Mouse (Mus musculus): ENCODE measurements around the gene Skap1. TPM values are rescaled to one million over a fixed set of nuclear protein-coding genes. Genes with fewer than 3 reads are reported as not detected.

Gene Skap1
- total RNA-seq, 2 experiments from 2014 or later, result 1.3 to 1.9 TPM

DNA sequence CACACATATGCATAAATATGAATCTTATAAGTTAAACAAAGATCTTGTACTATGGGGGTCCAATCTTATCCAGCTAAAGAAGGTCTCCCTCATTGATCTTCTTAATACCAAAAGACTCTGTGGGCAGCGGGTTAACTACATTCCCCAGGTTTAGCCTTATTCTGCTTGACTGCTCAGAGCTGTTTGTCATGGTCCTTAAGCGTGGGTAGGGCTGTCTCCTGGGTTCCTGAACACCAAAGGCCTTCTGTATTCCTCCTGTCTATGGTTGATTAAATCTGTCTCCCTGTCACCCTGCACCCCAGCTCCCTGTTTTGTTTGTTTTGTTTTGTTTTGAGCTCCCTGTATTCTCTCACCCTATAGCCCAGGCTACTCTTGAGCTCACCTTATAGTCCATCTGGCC is 264.2 kb downstream of the Skap1 start:
- no peak for DNase-seq (ENCODE audit: low spot score in 2 of 2)
- intact Hi-C loops (cut with DNase I), result no loop called here

DNA sequence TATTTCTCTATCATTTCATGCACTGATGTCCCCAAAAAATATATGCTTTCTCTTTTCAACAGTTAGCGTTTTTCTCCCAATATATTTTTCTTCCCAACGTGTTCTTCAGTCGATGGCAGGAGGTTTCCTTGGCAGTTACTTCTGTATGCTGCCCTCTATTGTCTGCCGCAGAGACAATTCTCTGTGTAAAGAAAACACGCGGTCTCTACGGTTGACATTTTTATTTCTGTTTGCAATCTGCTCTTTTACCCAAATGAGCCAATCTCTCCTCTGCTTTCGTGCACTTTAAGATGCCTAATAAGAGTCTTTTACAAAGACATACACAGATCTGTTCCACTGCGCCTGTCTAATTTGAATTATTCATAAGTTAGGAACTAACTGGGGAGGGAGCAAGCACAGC is 265.1 kb downstream of the Skap1 start:
- DNase-seq (ENCODE audit: low spot score in 2 of 2), result no peak
- intact Hi-C loops (cut with DNase I), result no loop called here

DNA sequence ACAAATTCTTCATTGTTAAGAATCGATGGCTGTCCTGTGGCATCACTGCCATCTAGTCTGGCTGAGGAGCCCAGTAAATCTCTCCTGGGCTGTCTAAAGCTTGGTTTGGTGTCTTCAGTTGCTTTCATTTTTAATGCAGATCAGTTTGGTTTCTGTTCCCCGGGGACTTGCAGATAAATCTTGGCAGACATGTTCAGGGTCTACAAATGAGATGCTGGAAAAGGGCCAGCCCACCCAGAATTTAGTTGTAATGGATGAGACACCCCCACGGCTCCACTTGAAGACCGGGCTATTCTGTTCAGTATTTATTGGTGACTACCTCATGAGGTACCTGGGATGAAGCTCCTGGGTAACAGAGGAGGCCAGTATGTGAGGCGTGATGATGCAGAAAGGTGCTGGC is 265.9 kb downstream of the Skap1 start:
- intact Hi-C loops (cut with DNase I), result no loop called here

DNA sequence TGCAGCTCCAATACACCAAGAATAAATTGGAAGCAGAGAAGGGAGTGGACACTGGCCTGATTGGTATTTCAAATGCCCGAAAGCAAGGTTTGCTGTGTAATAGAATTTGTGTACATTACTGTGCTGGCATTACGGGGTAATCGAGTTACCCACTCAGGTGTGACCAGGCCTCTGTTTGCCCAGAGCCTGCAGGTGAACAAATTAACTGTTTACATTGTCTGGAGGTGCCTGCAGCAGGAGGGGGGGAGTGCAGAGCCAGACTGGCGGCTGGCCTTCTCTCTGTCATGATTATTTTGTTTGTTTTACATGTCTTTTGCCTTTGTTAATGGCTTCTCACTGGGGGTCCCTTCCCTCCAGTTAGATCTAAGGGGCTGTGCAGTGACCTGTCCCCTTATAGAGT is 268.3 kb downstream of the Skap1 start:
- intact Hi-C loops (cut with DNase I), result no loop called here
- DNase-seq (ENCODE audit: low spot score in 2 of 2), result no peak

More for the DNA sequence above, 265.9 kb downstream of the Skap1 start:
- no peak for DNase-seq (ENCODE audit: low spot score in 2 of 2)

DNA sequence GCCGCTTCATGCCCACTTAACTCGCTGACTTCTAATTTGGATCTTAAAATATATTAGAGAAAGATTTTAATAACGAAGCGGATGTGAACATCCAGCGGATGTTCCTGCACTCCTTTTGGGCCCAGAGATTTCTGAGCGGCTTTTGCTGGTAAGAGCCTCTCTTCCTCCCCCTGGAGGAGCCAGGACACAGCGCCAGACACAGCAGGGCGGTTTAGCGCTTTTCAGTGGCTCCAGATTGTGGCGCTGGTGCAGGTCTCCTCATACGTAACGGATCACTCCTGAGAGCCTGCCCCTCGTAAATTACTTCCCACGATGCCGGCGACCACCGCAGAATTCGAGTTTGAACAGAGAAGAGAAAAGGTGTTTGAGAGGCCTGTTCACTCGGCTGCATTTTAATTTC is 271.5 kb downstream of the Skap1 start:
- intact Hi-C loops (cut with DNase I), result loop anchor here (5.0 kb wide), 1 partner anchor 184 kb away; no protein-coding TSS in a partner anchor

GRCm38 (mm10) chr11:96736361-96736760 is 272.0 kb downstream of the Skap1 start:
- intact Hi-C loops (cut with DNase I), result loop anchor here (5.0 kb wide), 1 partner anchor 184 kb away; no protein-coding TSS in a partner anchor
- DNase-seq (ENCODE audit: low spot score in 2 of 2), result no peak

More for the DNA sequence above, 271.5 kb downstream of the Skap1 start:
- DNase-seq (ENCODE audit: low spot score in 2 of 2), result peak; percentile 43 to 72

GRCm38 (mm10) chr11:96737673-96738471 is 273.5 kb downstream of the Skap1 start:
- DNase-seq (ENCODE audit: low spot score in 2 of 2), result no peak
- intact Hi-C loops (cut with DNase I), result loop anchor here (5.0 kb wide), 1 partner anchor 186 kb away; no protein-coding TSS in a partner anchor

DNA sequence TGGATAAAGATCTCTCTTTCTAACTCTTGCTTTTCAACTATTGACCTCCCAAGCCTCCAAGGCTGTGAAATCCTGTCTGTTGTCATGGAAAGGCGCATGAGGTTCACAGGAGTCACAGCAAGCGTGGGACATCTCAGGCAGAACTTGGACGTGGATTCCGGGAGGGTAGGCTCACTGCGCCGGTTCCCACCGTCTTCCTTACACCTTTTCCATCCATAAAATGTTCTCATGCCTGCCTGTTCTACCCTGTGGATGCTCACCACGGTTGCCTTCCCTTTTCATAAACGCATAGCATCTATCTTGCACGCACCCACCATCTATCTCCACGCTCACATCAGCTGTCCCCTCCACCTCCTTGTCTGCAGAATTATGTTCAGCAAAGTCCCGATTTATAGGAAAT is 276.4 kb downstream of the Skap1 start:
- no peak for DNase-seq (ENCODE audit: low spot score in 2 of 2)
- intact Hi-C loops (cut with DNase I), result loop anchor here (5.0 to 10.0 kb wide), 3 partner anchors 463 to 726 kb away; partner anchors contain the start of gene Hoxb13

DNA sequence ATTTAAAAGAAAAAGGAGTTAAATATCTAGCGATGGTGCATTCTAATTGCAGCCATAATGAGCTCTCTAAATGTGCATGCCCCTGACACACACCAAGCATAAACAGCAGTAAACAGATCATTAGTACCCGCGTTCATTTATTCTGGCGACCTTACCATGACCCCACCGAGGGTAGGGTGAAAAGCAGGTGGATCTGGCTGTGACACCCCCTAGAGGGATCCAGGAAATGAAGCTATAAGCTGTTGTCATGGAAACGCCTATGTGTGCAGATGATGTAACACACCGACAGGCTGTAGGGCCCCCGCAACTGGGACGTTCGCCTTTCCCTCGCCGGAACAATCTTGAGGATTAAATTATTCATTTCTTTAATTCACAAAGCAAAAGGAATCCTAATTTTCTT is 277.6 kb downstream of the Skap1 start:
- peak; percentile 44 to 71 for DNase-seq (ENCODE audit: low spot score in 2 of 2)
- intact Hi-C loops (cut with DNase I), result loop anchor here (5.0 to 10.0 kb wide), 3 partner anchors 465 to 727 kb away; partner anchors contain the start of gene Hoxb13

- intact Hi-C loops (cut with DNase I), result loop anchor here (5.0 to 10.0 kb wide), 3 partner anchors 466 to 728 kb away; partner anchors contain the start of gene Hoxb13
- DNase-seq (ENCODE audit: low spot score in 2 of 2), result peak in 1 of 2 experiments; percentile 15
These were observed 278.6 kb downstream of the Skap1 start for GRCm38 (mm10) chr11:96743000-96743399.

DNA sequence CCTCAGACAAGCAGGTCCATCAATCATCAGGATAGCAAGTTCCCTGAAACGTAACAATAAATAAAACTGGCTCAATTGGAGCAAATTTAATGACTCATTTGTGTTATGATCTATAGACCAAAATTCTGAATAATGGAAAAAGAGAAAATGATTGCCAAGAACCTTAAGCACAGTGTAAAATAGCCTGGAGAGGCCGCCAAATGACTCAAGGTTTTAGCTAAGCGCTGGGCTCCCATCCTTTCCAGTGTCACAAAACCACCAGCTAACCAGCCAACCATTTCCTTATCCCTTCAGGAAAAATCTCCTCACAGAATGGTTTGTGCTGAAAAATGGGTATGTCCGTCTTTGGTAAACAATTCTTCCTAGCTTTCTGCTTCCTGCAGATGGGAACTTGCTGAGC is 279.5 kb downstream of the Skap1 start:
- no peak for DNase-seq (ENCODE audit: low spot score in 2 of 2)
- intact Hi-C loops (cut with DNase I), result loop anchor here (5.0 to 10.0 kb wide), 3 partner anchors 467 to 729 kb away; partner anchors contain the start of gene Hoxb13

GRCm38 (mm10) chr11:96746648-96747047 is 282.3 kb downstream of the Skap1 start:
- DNase-seq (ENCODE audit: low spot score in 2 of 2), result no peak
- intact Hi-C loops (cut with DNase I), result loop anchor here (10.0 kb wide), 2 partner anchors 552 to 732 kb away; partner anchors contain the start of gene Hoxb13

DNA sequence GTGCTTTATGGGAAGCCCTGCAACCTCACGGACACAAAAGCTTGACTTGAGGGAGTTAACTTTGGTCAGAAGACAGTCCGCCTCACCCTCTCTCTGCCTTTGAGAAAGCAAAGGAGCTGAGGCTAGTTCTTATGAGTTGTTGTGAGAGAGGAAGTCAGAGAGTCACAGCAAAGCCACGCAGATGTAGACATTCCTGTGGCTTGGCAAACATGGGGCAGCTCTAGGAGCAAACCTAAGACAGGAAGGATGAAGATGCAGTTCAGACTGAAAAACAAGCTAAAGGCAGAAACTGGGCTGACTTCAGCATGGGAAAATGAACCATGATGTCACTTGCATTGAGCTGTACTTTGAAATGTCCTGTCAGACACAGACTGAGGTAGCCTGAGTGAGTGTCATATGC is 283.2 kb downstream of the Skap1 start:
- intact Hi-C loops (cut with DNase I), result loop anchor here (10.0 kb wide), 2 partner anchors 553 to 733 kb away; partner anchors contain the start of gene Hoxb13
- DNase-seq (ENCODE audit: low spot score in 2 of 2), result no peak

DNA sequence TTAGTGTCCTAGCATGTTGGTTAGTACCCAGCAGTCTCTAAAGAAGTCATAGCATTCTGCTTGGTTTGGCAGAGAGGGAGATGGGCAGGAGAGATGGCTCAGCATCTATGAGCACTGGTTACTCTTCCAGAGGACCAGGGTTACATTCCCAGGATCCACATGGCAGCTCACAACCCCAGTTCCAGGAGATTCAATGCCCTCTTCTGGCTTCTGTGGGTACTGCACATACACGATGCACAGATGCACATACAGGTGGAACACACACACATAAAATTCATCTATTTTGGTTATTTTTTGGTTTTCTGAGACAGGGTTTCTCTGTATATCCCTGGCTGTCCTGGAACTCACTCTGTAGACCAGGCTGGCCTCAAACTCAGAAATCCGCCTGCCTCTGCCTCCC is 290.9 kb downstream of the Skap1 start:
- intact Hi-C loops (cut with DNase I), result no loop called here
- no peak for DNase-seq (ENCODE audit: low spot score in 2 of 2)

DNA sequence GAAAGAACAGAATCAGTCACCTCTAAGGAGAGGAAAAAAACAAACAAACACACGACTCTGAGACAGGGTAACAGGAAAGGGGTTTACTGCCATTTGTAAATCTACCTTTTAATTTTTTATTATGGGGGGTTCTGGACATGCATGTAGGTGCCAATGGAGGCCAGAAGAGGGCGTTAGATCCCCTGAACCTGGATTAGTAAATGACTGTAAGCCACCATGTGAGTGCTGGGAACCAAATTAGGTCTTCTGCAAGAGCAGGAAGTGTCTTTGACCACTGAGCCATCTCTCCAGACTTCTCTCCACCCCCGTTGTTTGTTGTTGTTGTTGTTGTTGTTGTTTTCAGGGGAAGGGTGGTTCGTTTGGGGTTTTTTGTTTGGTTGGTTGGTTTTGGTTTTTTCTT is 293.0 kb downstream of the Skap1 start:
- DNase-seq (ENCODE audit: low spot score in 2 of 2), result no peak
- intact Hi-C loops (cut with DNase I), result no loop called here

DNA sequence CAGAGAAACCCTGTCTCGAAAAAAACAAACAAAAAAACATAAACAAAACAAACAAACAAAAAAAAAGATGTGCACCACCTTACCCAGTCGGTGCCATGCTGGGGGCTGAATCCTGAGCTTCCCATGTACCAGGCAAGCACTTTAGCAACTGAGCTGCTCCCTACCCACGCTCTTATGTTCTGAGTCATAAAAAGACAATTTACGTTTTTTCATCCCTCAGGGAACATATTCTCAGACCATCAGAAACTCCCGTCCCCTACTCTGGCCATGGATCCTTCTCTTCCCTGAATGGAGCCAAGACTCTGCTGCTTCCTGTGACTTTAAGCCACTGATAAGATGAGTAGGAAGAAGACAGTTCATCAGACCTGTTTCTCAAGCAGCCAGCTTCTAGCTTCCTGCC is 294.0 kb downstream of the Skap1 start:
- DNase-seq (ENCODE audit: low spot score in 2 of 2), result peak in 1 of 2 experiments; percentile 43
- intact Hi-C loops (cut with DNase I), result no loop called here

DNA sequence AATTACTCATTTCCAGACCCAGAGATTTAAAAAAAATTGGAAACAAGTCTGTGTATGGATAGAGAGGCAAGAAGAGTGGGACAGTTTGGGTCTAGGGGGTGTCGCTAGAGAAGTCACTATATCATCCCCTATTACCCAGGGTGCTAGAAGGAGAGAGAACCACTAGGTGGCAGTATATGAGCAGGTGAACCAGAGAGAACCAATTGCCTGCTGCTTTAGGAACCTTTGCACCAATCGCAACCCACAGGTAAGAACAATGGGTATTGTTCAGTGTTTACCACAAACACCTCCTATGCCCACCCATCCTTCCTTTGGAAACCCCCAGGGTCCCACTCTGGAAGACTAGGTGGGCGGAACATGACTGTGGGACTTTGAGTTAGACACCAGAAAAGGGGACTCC is 295.6 kb downstream of the Skap1 start:
- intact Hi-C loops (cut with DNase I), result loop anchor here (2.0 kb wide), 1 partner anchor 101 kb away; no protein-coding TSS in a partner anchor
- DNase-seq (ENCODE audit: low spot score in 2 of 2), result peak in 1 of 2 experiments; percentile 78

DNA sequence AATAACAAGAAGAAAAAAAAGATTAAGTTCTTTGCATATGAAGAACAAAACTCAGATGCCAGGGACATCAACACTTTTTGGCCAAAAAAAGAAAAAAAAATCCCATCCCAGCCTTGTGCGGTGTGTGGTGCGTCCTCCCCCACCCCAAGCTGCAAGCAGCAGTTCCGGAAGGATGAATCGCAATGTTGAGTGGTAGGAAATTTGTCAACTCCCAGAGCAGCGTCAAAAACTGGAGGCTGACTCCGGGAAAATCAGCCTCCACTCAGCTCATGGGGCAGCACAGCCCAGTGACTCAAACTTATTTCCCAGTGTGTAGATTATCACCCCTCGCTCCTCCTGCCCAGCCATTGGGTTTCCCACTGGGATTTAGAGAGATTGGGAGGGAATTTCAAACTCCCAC is 297.6 kb downstream of the Skap1 start:
- DNase-seq (ENCODE audit: low spot score in 2 of 2), result peak in 1 of 2 experiments; percentile 84
- intact Hi-C loops (cut with DNase I), result loop anchor here (2.0 kb wide), 1 partner anchor 99 kb away; no protein-coding TSS in a partner anchor

DNA sequence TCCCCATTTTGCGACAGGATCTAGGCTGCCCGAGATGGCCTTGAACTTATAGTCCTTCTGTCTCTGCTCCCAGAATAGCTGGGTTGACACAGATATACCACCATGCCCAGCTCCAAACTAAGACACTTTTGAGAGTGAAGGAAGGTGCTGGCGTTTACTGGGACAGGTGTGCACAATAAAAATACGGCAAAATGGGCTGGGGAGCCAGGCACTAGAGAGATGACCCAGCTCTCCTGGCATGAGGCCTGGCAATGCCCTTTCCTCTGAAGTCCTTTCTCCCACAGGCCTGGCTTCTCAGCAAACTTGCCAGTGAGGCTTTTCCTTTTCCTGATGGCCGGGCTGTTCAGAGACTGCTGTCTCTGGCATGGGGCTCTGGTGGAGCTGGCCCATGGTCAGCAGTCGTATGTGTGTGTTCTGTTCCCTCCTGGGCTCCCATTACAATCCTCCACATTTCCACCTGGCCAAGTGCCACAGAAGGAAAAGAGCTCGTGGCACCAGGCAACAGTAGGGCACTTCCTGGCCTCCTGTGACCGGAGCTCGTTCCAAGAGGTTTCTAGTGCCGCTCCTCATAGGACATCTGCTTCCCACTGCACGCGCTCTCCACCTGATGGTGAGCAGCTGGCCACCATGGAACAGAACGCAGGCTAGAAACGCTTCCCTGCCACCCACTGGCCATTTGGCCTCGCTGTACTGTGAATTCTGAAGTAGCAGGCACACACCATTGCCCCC is 298.5 kb downstream of the Skap1 start:
- intact Hi-C loops (cut with DNase I), result no loop called here
- no peak for DNase-seq (ENCODE audit: low spot score in 2 of 2)

All from left cerebral cortex, postnatal 25 days (tissue).